Mouse (Mus musculus): ENCODE data around the gene Zbtb26.

Gene Zbtb26

DNA sequence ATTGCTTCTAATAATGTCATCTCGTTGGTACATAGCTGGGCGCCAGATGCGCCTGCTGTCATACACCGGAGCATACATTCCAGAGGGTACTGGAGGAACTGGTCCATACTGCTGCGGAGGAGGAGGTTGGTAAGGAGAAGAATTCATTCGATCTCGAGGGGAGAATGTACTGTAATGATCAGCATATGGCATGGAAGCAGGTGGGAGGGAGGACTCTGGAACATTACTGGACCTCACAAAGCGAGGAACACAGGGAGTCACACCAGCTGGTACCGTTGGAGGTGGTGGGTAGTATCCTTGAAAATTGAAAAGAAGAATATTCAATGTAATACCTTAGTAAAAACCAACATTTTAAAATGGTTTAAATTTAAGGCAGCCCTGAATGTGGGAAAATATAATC, 60.0 kb downstream of the Zbtb26 start:
- in situ Hi-C loops (cut with MboI; ENCODE audit: low pct_unique_long_range_greater_than_20kb in 1 of 2, low sequenced_read_pairs in 2 of 2, unreplicated experiment in 1 of 2), result no loop called here

Data from mouse embryonic stem cell (cell line).